Mouse (Mus musculus) liver, adult 2 months (tissue): ENCODE measurements at regions not wholly inside any gene's neighbourhood (a gene's known extent, or its start where the extent isn't known, plus 50 kb on each side); places are given as distances from the start of the nearest gene placed in this dataset.

Source experiments
- CTCF ChIP-seq: fragments of 200-500 bp; IDR thresholded peaks from 2 replicates; pipeline ENCODE4 v1.5.1; 2011; ENCODE audit warnings: low read depth, low read length, control low read depth
- POLR2A ChIP-seq: fragments of 200-500 bp; IDR thresholded peaks from 2 replicates; pipeline ENCODE4 v1.6.1; 2011; ENCODE audit warnings: low read length, control low read depth; ENCODE audit not compliant: insufficient read depth; ENCODE audit errors: extremely low read depth

- TF ChIP-seq POLR2A (no peak), CTCF (no peak)
Observed at GRCm38 (mm10) chr10:124733103-124733502, 656.2 kb downstream of the Slc16a7 start.
